Mouse (Mus musculus) kidney, adult 18-20 months (tissue): ENCODE results near the gene Itpkb.

Source experiments
- DNase-seq: peaks from one replicate; pipeline ENCODE4 v3.0.0; 2021

Gene Itpkb

DNA sequence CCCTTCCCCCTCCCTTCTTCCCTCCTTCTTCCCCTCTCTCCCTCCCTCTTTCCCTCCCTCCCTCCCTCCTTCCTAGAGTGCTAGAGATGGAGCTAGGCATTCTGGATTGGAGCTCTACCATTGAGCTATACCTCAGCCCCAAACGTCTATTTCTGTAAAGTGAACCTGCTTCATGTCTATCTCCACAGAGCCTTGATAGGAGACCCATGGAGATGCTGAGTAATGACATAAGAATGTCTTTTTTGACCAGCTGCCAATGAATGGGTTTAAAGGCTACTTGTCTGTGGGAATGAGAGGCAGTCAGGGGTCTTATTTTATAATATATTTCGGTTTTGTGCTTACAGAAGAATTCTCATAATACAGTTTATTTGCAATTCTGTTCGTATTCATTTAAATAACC lies 15.2 kb upstream of the Itpkb start:
- DNase-seq: no peak

DNA sequence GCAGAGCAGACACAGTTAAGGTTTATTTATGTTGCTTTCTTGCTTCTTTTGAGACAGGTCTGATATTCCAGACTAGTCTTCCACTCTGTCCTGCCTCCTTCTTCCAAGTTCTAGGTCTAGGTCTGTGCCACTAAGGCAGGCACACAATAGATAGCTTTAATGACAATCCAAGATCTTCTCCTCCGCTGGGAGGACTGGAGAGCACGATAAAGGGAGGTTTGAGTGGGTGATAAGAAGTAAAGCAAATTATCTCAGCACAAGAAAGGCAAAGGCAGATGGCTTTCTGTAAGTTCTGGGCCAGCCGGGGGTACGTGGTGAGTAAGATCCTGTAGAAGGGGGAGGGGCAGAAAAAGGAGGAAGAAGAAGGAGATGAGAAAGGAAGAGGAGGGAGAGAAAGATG lies 12.8 kb upstream of the Itpkb start:
- DNase-seq: no peak

DNA sequence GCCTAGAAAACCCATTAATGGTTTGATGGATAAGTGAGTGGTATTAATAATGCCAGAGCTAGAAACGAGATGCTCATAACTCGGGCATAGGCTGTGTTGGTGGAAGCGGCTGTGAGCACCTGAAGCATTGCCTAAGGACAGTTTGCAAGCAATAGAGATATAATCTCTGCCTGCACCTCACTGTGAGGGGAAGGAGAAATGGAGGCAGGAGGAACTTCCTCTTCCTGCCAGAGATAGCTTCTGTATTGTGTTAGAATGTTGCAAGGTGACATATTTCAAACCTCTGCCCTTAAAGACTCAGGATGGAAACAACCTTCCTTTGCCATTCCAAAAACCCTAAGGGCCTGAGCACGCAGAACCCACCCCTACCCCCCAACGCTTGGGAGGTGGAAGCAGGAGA lies 11.9 kb upstream of the Itpkb start:
- DNase-seq: no peak

DNA sequence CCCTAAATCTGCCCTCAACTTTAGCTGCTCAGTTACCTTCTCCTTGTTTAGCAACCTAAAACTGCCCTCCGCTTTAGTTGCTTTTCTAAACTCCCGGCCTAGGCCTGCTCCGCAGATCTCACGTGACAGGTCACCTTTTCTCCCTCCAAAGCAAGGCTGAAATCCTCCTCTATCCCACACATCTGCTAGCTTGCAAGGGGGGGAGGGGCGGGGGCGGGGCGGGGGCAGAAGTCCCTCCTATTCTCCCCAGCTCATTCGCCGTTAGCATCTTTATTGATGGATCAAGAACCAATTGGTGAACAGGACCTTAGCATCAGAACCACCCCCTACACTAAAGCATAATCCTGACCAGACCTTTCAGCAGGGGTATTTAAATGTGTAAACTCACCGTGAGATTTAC lies 10.4 kb upstream of the Itpkb start:
- DNase-seq: no peak

DNA sequence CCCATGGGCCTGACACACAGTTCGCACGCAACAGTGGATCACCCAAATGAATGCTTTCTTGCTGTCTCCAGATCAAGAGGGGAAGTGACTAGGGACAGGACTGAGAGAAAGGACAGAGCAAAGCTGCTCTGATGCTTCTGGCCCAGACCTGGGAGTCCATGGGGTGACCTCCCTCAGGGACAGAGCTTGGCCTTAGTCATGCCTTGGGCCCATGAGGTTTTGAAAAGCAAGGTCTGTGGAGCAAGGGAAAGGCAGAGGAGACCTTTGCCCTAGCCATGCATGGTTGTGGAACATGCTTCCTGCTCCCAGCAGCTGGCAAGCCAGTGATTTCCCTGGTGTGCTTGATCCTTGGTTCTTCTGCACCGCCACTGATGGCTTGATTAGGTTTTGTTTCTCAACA lies 7.4 kb upstream of the Itpkb start:
- no peak for DNase-seq

DNA sequence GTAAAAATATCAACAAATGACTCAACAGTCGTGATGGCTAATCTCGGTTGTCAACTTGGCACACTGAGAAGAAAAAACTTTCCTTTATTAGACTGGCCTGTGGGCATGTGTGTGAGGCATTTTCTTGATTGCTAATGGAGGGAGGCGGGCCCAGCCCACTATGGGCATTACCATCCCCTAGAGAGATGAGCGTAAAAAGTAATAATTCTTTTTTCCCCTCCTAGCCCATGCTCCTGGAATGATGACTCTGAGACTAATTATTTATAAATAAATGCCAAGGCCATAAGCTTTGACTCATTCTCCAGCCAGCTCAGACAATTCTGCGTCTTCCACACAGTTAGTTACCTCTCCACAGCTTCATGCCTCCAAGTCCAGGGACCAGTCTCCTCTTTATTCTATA lies 6.8 kb upstream of the Itpkb start:
- no peak for DNase-seq

DNA sequence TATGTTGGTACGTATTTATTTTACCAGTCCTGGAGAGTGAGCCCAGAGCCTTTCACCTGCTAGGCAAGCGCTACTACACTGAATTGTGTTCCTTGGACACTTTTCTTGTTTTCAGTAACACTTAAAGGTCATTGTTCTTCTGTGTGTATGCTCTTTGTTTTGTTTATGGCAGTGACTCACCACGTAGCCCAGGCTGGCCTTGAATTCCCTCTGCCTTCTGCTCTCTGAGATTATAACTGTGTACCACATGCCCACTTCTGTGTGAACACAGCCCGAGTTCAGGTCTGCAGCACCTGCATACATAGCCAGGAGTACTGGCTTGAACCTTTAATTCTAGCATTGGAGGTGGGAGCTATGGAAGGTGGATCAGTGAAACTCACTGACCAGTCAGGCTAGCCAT lies 6.0 kb upstream of the Itpkb start:
- DNase-seq: no peak

DNA sequence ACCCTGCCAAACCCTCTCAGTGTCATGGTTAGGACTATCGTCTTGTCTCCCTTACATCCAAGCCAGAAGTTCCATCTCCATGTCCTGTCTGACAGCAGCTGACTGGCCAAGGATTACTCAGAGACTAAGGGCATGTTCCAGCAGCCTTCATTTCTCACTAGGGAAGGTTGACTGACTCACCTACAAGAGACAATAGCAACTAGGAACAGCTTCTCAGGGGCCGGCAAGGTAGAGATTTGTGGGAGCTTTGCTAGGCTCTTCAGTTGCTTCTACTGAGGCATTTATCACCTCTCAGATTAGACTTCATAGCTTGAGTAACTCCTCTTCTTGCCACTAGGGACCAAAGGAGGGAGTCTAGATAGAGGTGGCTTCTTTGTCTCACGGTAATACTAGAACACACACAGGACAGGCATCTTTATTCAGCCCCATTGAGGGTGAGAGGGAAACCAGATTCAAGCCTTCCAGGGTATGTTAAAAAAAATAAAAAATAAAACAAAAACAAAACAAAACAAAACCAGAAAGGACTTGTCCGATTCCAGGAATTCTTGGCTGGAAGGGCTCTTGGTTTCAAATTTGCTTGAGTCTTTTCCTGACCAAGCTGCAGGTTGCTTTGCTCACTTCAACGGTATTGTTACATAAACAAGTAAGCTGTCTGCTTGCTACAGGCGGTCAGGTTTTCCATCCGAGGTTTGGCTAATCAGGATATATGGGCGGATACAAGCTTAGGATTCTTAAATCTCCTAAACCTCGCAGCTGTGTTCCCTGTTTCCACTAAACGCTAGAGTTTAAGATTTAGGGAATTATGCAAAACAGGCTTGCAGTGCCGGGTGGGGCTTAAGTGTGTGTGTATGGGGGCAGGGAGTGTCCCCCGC lies 1.3 kb upstream of the Itpkb start:
- peak; percentile 34 for DNase-seq

DNA sequence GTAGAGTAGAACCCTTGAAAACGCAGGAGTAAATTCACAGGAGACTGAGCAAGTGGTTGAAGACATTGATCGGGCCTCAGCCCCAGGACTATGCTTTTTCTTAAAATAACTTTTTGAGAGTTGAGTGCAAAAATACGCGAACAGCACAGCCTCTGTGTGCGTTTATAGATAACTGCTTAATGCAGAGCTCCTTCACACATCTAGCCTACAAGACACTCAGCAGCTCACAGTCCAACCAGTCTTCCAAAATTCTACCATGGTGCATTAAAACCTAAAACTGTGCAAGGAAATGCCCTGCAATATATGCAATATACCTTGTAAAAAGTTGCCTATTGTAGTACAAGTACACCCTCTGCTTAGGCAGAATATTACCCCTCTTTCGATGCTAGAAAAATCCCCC lies 579 bp upstream of the Itpkb start:
- no peak for DNase-seq

DNA sequence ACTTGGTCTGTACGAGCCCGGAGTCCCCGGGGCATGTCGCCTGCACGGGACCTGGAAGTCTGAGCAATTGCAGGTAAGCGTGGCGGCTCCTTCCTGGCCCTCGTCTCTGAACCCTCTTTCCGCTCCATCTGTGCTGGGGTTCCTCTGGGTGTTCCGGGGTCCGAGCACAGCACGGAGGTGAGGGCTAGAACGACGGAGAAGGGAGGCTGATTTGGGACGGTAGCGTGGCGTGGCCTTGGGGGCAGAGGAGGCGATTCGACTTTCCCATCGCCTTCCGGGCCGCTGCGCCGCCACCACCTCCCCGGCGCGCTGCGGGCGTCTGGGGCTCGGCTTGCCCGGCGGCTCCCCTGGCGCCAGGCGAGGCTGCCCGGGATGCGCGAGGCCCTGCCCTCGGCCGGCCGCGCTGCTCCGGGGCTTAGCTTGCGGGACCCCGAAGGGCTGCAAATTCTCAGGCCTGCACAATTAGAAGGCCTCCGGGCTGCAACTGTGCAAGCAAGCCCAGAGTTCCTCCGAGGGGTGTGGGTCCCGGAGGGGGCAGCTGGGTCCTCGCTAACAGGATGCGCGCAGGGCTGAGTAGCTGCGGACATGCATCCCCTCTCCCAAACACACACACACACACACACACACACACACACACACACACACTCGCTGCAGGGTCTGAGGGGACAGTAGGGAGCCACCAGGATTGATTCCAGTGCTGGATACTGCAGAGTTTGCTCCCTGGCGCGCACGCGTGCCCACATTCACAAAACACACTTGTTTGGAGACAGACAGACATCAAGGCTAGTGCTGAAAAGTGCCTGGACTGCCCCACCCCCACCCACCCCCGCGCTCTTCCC lies 641 bp downstream of the Itpkb start:
- DNase-seq: peak; percentile 72

DNA sequence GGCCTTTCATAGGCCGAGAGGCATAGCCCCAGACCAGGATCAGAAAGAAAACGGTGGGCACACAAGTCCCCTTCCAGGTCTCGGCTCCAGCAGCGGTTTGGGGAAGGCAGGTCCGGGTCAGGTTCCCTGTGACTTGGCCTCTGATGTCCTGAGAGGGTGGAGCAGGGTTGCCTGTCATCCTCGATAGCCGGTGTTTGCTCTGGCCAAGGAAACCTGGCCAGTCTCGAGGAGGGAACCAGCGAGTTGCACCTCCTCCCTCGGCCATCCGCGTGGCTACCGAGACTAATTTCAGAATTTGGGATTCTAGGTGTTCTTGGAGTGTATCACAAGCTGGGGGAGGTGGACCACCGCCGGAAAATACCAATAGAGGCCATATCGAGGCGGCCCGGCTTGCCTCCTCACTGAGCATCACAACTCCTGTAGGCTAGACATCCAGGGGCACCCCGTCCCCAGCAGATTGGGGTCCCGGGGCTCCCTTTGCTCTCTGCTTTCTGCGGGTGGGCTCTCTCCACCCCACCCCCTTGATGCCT lies 1.3 kb downstream of the Itpkb start:
- DNase-seq: peak; percentile 62

DNA sequence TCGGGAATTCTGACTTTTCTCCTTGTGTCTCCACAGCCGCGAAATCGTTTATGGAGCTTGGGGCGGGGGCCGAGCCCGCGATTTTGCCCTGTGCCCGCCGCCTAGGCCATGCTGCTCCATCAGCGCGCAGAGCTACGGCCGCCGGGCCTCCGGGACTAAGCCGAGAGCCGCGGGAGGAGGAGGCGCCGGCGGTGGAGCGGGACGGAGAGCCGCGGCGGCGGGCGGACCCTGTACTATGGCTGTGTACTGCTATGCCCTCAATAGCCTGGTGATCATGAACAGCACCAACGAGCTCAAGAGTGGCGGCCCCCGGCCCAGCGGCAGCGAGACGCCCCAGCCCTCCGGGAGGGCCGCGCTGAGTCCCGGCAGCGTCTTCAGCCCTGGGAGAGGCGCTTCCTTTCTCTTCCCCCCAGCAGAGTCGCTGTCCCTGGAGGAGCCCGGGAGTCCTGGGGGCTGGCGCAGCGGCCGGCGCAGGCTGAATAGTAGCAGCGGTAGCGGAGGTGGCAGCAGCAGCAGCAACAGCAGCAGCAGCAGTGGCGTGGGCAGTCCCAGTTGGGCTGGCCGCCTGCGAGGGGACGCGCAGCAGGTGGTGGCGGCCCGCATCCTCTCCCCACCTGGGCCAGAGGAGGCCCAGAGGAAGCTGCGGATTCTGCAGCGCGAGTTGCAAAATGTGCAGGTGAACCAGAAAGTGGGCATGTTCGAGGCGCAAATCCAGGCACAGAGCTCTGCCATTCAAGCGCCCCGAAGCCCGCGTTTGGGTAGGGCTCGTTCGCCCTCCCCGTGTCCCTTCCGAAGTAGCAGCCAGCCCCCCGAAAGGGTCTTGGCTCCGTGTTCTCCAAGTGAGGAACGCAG lies 2.0 kb downstream of the Itpkb start:
- DNase-seq: peak; percentile 59

DNA sequence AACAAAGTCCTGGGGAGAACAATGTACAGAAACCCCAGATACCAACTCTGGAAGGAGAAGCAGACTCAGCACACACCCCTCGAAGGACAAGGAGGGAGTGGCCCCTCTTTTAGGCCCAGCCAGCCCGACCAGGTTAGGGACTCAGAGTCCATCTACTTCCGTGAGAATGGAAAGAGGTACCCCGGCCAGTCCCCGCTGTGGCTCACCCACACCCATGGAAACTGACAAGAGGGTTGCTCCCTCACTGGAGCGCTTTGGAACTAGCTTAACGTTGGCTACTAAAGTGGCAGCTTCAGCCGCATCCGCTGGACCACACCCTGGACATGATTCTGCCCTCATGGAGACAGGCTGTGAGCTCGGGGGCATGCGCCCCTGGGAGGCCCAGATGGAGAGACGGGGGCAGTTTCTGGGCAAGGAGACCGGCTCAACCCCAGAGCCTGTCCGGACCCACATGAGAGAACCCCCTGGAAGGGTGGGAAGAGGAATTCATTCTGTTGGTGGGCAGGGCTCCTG lies 2.7 kb downstream of the Itpkb start:
- DNase-seq: peak; percentile 25

DNA sequence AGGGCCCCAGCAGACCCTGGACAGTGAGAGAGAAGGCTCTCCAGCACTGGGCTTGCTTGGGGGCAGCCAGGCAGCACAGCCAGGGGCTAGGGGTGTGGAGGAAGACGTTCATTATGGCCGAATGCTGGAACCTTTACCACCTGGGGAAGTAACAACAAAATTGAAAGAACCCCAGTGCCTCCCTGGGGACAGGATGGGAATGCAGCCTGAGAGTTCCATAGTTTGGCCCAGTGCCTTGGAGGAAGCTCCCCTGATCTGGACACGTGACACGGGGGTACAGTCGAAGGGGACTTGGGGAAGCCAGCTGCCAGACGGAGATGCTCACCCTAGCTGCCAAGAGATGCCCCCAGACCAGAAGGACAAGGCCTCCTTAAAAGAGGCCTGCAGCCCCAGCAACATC lies 3.3 kb downstream of the Itpkb start:
- peak; percentile 43 for DNase-seq

DNA sequence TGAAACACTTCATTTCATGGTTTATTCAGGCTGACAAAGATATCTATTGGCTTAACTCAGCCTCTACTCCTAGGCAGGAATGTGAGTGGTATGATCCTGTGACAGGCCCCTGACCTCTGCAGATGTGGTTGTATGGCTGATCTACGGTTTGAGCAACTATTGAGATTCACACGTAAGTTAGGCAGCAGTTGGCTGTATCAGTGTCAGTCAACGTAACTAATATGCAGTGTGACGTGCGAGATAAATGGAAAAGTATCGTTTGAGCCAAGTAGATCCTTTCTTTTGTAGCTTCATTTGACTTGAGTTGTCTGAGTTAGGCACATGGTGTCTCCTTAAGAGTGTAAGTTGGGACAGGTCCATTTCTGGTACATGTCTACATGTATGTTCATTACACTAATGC lies 4.3 kb downstream of the Itpkb start:
- DNase-seq: no peak

DNA sequence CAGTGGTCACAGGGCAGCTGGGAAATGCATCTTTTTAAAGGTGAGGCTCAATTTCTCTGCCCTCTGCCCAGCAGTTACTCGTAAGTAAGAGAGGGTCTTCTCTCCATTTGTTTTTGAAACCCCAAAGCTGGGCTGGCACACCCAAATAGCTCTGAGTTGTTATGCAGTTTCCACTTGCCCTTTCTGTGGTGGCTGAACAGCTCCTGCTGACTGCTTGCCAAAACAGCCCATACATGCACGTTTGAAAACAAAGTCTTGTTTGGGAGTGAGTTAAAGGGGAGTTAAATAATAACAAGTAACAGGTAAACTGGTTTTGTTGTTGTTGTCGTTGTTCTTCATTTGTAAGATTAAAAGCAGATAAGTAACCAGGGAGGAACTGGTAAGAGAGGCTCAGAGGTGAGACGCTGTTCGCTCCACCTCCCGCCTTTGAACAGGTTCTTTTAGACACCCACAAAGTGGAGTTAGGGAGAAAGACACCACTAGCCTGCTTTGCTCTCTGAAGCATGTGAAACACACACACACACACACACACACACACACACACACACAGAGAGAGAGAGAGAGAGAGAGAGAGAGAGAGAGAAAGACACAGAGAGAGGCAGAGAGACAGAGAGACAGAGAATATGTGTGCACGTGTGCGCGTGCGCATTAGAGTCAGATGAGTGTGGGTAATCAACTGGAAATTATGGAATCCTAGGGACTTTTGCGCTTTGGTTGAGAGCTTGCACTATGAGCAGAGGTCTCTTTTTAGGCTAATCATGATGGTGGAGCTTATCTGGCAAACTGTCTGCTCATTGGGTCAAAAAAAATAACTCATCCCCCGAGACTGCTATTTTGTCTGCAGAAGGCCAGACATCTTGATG lies 5.5 kb downstream of the Itpkb start:
- peak; percentile 42 for DNase-seq

DNA sequence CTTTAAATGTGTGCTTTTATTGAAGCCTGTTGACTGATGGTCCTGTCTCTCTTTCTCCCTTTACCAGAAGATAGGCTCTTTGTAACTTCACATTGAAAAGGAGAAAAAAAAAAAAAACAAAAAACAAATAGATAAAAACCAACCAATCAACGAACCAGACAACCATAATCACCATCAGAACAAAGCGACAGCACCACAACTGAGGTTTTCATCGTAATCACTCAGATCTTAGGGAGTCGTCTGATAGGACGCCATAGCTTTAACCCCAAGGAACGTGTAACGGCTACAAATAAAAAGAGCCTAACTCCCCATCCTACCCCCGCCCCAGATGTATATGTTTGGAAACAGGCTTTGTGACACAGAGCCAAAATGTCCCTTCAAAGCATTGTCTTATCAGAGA lies 8.1 kb downstream of the Itpkb start:
- DNase-seq: no peak

DNA sequence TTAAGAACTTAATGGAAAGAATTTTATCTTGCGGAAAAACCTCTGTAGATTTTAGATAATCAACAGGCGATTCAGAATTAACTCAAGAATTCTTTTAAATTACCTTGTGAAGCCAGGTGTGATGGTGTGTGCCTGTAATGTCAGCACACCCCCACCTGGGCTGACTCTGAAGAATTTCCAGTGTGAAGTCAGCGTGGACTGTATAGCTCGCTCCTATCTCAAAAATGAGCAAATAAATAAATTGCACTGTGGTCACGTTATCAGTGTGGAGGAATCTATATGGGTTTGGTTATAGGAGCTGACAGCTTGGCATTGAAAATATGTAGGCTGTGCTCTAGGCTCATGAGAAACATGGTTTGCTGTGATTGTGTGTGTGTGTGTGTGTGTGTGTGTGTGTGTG lies 8.9 kb downstream of the Itpkb start:
- DNase-seq: no peak

DNA sequence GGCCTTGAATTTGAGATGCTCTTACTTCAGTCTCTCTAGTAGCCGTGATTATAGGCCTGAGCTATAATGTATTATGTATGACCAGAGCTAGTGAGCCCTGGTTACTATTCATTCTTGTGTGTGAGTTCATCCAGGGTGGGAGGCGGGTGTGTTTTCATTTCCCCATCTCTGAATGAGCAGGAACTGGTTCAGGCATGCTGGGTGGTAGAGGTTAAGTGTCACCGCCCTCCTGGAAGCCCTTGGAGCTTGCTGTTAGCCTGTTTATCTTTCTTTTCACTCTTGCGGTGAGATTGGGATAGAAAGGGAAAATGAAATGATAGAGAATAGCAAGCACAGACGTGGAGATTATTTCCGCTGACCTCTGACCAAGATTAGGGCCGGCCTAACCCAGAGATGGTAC lies 12.7 kb downstream of the Itpkb start:
- no peak for DNase-seq

DNA sequence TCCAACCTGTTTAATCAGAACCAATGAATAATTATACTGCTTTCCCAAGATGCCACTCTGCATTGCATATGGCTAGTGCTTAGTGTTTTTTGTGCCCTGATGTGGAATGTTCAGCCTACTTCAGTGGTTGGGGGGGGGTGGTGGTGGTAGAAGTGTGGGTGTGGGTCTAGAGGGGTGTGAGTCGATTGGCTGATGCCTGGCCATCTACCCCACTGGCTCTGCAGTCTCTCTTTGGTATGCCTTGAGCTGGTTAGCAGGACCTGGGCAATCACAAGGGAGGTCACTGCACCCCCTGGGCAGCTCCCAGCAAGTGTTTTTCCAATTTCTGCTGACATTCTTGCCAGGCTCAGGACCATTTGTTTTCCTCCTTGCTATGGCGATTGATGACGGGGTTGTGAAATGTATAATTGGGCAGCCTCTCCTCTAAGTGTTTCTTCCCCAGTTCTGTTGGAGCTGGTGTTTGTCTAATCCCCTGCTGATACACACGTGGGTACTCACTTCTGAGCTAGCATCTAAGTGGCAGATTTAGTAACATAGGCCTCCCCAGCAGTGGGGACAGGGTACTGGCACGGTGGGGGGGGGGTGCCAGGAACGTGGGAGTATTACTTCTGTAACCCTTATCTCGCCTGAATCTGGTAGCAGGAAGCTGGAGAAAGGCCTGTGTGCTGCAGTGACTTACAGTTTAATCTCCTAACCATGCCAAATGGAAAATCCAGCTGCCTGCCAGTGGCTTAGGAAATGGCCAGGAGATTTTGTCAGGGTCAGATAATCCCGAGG lies 13.3 kb downstream of the Itpkb start:
- peak; percentile 39 for DNase-seq

DNA sequence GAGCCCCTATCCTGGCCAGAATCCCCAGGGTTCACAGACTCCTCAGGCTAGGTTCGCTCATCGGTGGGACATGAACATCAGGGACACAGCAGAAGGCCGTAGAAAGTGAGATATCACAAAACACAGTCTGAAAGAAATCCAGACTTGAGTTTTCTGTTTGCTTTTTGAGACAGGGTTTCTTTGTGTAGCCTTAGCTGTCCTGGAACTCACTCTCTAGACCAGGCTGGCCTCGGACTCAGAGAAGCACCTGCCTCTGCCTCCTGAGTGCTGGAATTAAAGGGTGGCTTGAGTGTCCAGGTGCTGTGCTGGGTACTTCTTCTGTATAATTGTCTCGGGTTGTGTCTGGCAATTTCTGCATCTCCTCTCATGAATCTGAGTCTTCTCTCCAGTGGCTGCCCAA lies 14.8 kb downstream of the Itpkb start:
- DNase-seq: no peak
